In the genomic region with DNA sequence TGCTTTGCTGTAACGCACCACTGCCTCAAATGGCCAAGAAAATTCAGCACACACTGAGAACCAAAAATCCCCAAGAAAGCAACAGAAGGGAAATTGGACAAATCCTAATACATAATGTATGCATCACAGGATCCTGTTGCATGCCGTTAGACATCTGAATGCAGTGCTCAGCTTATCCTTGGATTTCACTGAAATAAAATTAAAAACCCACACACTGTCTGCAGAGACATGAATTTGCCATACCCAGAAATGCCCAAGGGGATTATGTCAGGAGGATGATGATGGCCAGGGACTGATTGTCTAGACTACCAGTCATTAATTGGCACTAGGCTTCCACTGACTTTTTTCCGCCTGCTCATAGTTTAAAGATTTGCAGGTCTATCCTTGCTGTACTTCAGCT, we compare ENCODE assay signal across 13 mouse cellular contexts.
"Had no signal": no experiment of that assay in that cellular context is flagged by ENCODE, and none has a peak within 500 bp of the region (broad histone marks: within the 10 kb centered on the region; RNA-seq: fewer than 3 reads in every experiment).

No protein-coding gene starts in this region.

- H3K27ac ChIP-seq: limb, embryonic 10.5 days; liver, embryonic 15.5 days; stomach, embryonic 15.5 days had no signal

- H3K4me2 ChIP-seq: liver, embryonic 11.5 days; liver, embryonic 15.5 days; stomach, embryonic 15.5 days had no signal

- H3K9ac ChIP-seq: liver, embryonic 15.5 days; stomach, embryonic 15.5 days had no signal

- ATAC-seq: inflammation-experienced regulatory T-cells, adult 6 months; intestine, postnatal 0 days; lung, postnatal 0 days had no signal

- H3K9me3 ChIP-seq: limb, embryonic 10.5 days; liver, embryonic 15.5 days; stomach, embryonic 15.5 days had no signal

- H3K4me3 ChIP-seq: limb, embryonic 10.5 days; liver, embryonic 15.5 days; stomach, embryonic 15.5 days had no signal

- DNase-seq: kidney, adult 8-10 months; kidney, postnatal 25 days; lung, adult 2 months; lung, postnatal 36 days; right cerebral cortex, postnatal 14 days; thymus, postnatal 4 days had no signal

- H3K36me3 ChIP-seq: limb, embryonic 10.5 days; liver, embryonic 15.5 days; stomach, embryonic 15.5 days had no signal

- H3K4me1 ChIP-seq: limb, embryonic 10.5 days; liver, embryonic 15.5 days; stomach, embryonic 15.5 days had no signal

- H3K27me3 ChIP-seq: liver, embryonic 15.5 days; stomach, embryonic 15.5 days had no signal
